Mouse (Mus musculus) bone marrow, adult 2 months (tissue): ENCODE measurements around the gene Rab34.

ENCODE experiments used
- CTCF ChIP-seq: fragments of 200-500 bp; IDR thresholded peaks from 2 replicates; pipeline ENCODE4 v1.5.1; 2011; ENCODE audit warnings: low read length, control low read depth; ENCODE audit not compliant: control insufficient read depth, insufficient read depth
- POLR2A ChIP-seq: fragments of 200-500 bp; IDR thresholded peaks from 2 replicates; pipeline ENCODE4 v1.6.1; 2011; ENCODE audit warnings: low read depth, mild to moderate bottlenecking, control low read depth, low read length, borderline replicate concordance; ENCODE audit not compliant: control insufficient read depth

DNA sequence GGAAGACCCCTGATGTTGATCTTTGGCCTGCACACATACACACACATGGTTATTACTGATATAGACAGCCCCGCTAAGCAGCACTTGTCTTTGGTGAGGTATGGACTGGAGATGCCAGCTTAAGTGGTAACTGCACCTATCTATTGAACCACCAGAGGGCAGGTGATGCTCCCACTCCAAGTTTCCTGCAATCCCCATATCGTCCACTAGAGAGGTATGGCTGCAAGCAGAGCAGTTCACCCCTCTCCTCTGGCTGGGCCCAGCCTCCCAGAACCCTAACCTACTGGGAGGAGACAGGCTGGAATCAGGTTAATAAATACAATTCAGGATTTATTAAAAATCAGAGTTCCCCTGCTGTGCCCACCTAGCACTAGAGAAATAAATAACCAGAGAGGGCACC, 29.1 kb upstream of the Rab34 start:
- TF ChIP-seq POLR2A, result no peak
- TF ChIP-seq CTCF, result peak; percentile 99
